Mouse (Mus musculus): ENCODE data around the gene Gm4763.

DNA sequence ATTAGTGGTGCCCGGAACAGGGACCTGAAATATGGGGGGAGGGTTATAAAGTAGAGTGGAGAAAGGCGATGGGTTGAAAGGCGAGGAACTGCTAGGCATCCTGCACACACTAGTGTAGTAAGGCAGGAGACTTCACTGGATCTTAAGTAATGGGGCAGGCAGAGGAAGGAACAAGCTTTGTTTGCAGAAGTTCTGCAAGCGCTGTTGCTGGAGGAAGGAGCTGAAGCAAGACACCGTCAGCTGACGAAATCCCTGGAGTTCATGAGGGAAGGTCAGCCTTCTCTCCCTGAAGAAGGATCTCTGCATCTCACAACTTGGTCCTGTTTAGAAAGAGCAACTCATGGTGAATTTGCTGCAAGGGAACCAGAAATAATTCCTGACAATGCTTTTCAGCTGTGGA is 11.7 kb downstream of the Gm4763 start:
- TF ChIP-seq POLR2A (IDR thresholded peaks at IDR 0.05; ENCODE audit: extremely low read depth, insufficient read depth, low read length) (no peak), CTCF (IDR thresholded peaks at IDR 0.05; ENCODE audit: low read depth, low read length) (no peak)
